Mouse (Mus musculus) testis, adult 2 months (tissue): ENCODE results near the gene Cavin1. TPM values are rescaled to one million over a fixed set of nuclear protein-coding genes. Genes with fewer than 3 reads are reported as not detected.

Source experiments
- H3K27ac ChIP-seq: fragments of 200-500 bp; 2 replicates; pipeline ENCODE4 v1.5.1; 2012; ENCODE audit warnings: low read depth, low read length; ENCODE audit not compliant: control insufficient read depth, insufficient read depth
- H3K27me3 ChIP-seq: fragments of 200-500 bp; 2 replicates; pipeline ENCODE4 v1.6.1; 2012; ENCODE audit warnings: mild to moderate bottlenecking, low read length, moderate library complexity; ENCODE audit not compliant: control insufficient read depth, insufficient read depth
- H3K36me3 ChIP-seq: fragments of 200-500 bp; 2 replicates; pipeline ENCODE4 v1.6.1; 2012; ENCODE audit warnings: mild to moderate bottlenecking, low read length; ENCODE audit not compliant: control insufficient read depth, insufficient read depth
- H3K4me1 ChIP-seq: fragments of 200-500 bp; 2 replicates; pipeline ENCODE4 v1.6.1; 2012; ENCODE audit warnings: low read length; ENCODE audit not compliant: control insufficient read depth, insufficient read depth
- H3K4me3 ChIP-seq: fragments of 200-500 bp; 2 replicates; pipeline ENCODE4 v1.5.1; 2012; ENCODE audit warnings: low read depth, mild to moderate bottlenecking, low read length, moderate library complexity, mixed read lengths; ENCODE audit not compliant: control insufficient read depth
- CTCF ChIP-seq: fragments of 200-500 bp; IDR thresholded peaks from 2 replicates; pipeline ENCODE4 v1.5.1; 2012; ENCODE audit warnings: low read depth, mild to moderate bottlenecking, inconsistent platforms, low read length, moderate library complexity; ENCODE audit not compliant: control insufficient read depth, insufficient read depth, insufficient replicate concordance
- POLR2A ChIP-seq: fragments of 200-500 bp; IDR thresholded peaks from 2 replicates; pipeline ENCODE4 v1.6.1; 2012; ENCODE audit warnings: low read depth, mild to moderate bottlenecking, inconsistent platforms, low read length, moderate library complexity; ENCODE audit not compliant: control insufficient read depth
- polyA plus RNA-seq: library from polyadenylated mRNA; depleted of rRNA; stranded (reverse); fragments of >200 nt; gene quantifications from 2 replicates; pipeline ENCODE4 v1.2.3, GENCODE M21; 2012

Cavin1 gene
- polyA plus RNA-seq, 1 experiment: 5.1 TPM

- Histone ChIP-seq H3K36me3 (no peaks in the 10 kb centered on the region), H3K4me3 (no peak overlapping the region), H3K27ac (no peak overlapping the region), H3K27me3 (no peaks in the 10 kb centered on the region), H3K4me1 (no peaks in the 10 kb centered on the region)
- no peak for TF ChIP-seq POLR2A
- no peak for TF ChIP-seq CTCF
These were observed 52.7 kb downstream of the Cavin1 start for GRCm38 (mm10) chr11:100918007-100918406.

DNA sequence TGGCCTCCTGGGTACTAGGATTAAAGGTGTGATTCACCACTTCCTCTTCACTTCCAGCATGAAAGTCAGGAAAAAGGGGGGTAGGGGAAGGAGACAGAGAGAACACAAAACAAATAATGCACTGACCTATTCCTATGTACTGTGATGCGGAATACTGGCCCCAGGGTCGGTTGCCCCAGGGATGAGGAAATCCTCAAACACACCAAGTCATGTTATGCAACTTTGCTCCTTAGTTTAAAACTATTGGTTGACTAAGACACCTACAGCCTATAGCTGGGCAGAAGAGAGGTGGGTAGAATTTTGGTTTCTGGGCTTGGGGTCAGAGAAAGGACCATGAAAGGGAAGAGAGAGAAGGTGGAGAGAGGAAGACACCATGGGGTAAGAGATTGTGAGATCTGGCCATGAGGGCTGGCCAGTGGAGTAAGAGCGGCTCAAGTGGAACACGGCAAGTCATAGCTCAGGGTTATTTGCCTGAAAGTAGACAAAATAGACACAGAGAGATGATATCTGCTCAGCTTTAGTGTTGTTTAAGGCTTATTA lies 54.2 kb downstream of the Cavin1 start:
- TF ChIP-seq CTCF: no peak
- no peak for TF ChIP-seq POLR2A
- Histone ChIP-seq H3K4me1 (no peaks in the 10 kb centered on the region), H3K4me3 (no peak overlapping the region), H3K27me3 (no peaks in the 10 kb centered on the region), H3K27ac (no peak overlapping the region), H3K36me3 (no peaks in the 10 kb centered on the region)

DNA sequence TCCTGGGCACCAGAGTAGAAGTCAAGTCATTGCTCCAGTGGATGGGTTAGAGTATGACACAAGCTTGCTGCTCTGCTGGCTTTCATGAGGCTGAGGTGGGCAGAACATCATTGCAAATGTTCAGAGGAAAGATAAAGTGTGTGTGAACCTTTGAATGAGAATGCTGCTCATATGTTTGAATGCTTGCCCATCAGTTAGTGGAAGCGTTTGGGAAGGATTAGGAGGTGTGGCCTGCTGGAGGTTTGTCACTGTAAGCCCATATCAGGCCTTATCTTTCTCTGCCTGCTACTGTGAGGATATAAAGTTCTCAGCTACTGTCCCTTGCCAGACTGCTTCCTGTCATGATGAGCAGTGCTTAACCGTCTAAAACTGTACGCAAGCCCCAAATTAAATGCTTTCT lies 55.6 kb downstream of the Cavin1 start:
- H3K36me3 ChIP-seq: no peaks in the 10 kb centered on the region
- no peak overlapping the region for H3K4me3 ChIP-seq
- TF ChIP-seq POLR2A (no peak), CTCF (no peak)
- H3K27me3 ChIP-seq: no peaks in the 10 kb centered on the region
- H3K27ac ChIP-seq: no peak overlapping the region
- no peaks in the 10 kb centered on the region for H3K4me1 ChIP-seq

DNA sequence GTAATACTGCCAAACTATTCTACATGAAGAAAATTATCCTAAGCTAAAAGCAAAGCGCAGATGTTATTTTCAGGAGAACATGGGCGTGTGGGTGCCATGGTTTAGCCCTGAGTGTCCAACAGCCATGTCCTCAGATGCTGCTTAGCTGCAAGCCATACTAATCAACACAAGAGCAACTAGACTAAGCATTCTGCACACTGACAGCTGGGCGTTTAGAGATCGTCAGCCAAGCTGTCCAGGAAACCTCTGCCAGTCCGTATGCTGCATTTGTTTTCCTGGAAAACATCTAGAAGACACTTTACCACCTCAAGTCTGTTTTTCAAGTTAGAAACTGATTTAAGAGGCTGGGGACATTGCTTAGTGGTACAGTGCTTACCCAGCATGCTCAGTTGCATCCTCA lies 56.3 kb downstream of the Cavin1 start:
- Histone ChIP-seq H3K27me3 (no peaks in the 10 kb centered on the region), H3K27ac (no peak overlapping the region), H3K4me1 (no peaks in the 10 kb centered on the region), H3K4me3 (no peak overlapping the region), H3K36me3 (no peaks in the 10 kb centered on the region)
- no peak for TF ChIP-seq POLR2A
- TF ChIP-seq CTCF: no peak

DNA sequence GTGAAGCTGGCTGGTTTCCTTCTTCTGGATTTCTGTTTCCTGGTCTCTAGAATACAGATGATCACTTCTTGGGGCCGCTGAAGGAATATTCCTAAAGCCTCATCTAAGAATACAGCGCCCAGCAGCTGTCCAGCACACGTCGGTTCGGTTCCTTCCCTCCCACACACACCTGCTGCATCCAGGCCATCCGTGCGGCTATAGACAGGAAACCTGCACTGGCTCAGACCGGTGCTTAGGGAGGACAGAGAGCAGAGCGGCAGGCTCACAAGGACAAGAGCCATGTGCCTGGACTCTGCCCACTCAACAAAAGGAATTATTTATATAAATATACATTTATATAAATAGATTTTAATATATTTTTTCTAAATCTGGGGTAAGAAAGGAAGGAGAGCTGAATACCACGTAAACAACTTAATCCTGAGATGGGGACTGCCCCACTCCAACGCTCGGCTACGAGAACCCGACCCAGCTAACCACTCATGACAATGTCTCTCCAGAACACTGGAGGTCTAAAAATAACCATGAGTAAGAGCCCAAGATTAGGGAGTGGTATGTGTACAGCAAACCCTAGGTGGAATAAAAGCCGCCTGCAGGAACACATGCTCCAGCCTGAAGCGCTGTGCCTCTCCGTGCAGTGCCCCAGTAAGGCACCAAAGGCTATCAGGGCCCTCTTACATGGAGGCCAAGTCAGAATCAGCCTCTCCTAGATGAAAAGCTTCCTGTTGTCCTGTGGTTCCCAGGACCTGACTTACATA lies 58.1 kb downstream of the Cavin1 start:
- Histone ChIP-seq H3K27me3 (no peaks in the 10 kb centered on the region), H3K27ac (no peak overlapping the region), H3K4me3 (no peak overlapping the region), H3K36me3 (peaks cover 3% of the 10 kb centered on the region; the same call in 1 of the 2 replicates), H3K4me1 (no peaks in the 10 kb centered on the region)
- no peak for TF ChIP-seq CTCF
- no peak for TF ChIP-seq POLR2A

DNA sequence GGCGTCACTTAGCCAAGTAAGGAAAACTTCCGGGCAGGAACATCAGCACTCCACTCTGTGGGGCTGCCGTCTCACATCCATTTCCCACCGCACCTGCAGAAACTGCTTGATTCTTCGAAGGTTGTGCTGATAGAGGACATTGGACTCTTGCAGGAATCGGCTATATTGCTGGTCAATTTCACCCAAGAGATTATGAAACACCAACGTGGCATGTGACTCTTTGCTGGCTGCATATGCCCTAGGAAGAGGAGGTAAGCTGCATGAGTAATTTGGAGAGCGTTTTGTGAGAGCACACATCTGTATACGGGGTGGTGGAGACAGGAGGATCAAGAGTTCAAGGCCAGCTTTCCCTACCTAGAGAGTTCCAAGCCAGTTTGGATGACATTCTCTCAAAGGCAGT lies 62.1 kb downstream of the Cavin1 start:
- Histone ChIP-seq H3K36me3 (peaks cover 3% of the 10 kb centered on the region), H3K27ac (no peak overlapping the region), H3K4me3 (no peak overlapping the region), H3K4me1 (no peaks in the 10 kb centered on the region), H3K27me3 (no peaks in the 10 kb centered on the region)
- TF ChIP-seq CTCF (no peak), POLR2A (no peak)

- Histone ChIP-seq H3K4me1 (no peaks in the 10 kb centered on the region), H3K27me3 (no peaks in the 10 kb centered on the region), H3K27ac (no peak overlapping the region), H3K36me3 (peaks cover 3% of the 10 kb centered on the region), H3K4me3 (no peak overlapping the region)
- TF ChIP-seq POLR2A (no peak), CTCF (no peak)
These were observed 62.6 kb downstream of the Cavin1 start for GRCm38 (mm10) chr11:100908112-100908511.
